Mouse (Mus musculus): ENCODE measurements around the gene Spag4. TPM values are rescaled to one million over a fixed set of nuclear protein-coding genes. Genes with fewer than 3 reads are reported as not detected.

Spag4 gene
- 2.1 and 2.3 TPM in 2 replicates for polyA plus RNA-seq (2015; fragmentation: Nextera tagmentation; extraction: Ambion mirVana)

DNA sequence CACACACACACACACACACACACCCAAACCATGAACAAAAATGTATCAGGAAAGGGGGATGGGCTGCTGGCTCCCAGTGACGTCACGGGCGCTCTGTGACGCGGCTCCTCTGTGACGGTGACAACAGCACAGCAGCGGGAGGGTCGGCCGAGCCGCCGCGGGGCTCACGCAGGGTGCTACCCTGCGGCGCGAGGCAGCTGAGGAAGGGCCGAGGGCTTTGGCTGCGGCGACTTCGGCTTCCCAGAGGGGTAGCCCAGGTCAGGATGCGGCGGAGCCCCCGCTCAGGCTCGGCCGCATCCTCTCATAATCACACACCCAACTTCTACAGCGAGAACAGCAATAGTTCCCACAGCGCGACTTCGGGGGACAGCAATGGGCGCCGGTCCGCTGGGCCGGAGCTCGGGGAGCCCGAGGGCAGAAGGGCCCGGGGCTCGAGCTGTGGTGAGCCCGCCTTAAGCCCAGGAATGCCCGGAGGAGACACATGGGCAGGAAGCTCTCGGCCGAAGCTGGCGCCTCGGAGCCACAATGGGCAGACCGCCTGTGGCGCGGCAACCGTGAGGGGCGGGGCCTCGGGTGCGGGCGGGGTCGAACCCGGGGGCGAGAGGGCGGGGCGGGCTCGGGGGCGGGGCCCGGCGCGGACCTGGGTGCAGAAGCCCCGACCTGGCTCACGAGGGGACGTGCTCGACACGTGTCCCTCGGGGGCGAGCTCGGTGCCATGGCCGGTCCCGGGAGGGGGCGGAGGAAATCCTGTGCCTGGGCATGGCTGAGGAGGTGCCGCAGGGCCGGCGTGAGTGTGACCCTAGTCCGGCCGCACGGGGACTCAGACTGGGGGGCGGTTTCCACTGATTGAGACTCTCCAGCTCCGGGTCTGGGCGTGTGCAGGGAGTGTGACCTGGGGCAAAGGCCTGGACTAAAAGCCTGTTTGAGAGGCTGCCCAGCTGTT, at the start of gene Spag4:
Gene Spag4 (plus strand): TSS at position 77 of the 943 bp plus-strand sequence.
- H3K36me3 ChIP-seq = peaks cover 25% of the 10 kb centered on the region
- H3K9ac ChIP-seq = peak within 1 kb of the TSS; percentile 86
- under 1% methylated on average over 78 of the region's 81 CpGs for WGBS
- no peaks in the 10 kb centered on the region for H3K9me3 ChIP-seq
- H3K27ac ChIP-seq (replicated peaks) = peak within 1 kb of the TSS; percentile 78
- peak within 1 kb of the TSS; percentile 95 for H3K4me2 ChIP-seq
- ATAC-seq (ENCODE audit: extremely low read depth, insufficient number of reproducible peaks, low FRiP score, low TSS enrichment) = peak; percentile 79
- H3K4me3 ChIP-seq = peak within 1 kb of the TSS; percentile 74
- H3K4me1 ChIP-seq = peaks cover 13% of the 10 kb centered on the region
- no peaks in the 10 kb centered on the region for H3K27me3 ChIP-seq (replicated peaks)

GRCm38 (mm10) chr2:156018106-156018505, 46.9 kb upstream of the Spag4 start:
- Histone ChIP-seq H3K4me2 (no peak overlapping the region), H3K27me3 (replicated peaks) (no peaks in the 10 kb centered on the region), H3K36me3 (peaks cover 68% of the 10 kb centered on the region), H3K27ac (replicated peaks) (no peak overlapping the region), H3K9me3 (no peaks in the 10 kb centered on the region), H3K4me3 (no peak overlapping the region), H3K4me1 (no peaks in the 10 kb centered on the region), H3K9ac (no peak overlapping the region)
- no peak for ATAC-seq (ENCODE audit: extremely low read depth, insufficient number of reproducible peaks, low FRiP score, low TSS enrichment)
- WGBS = 88% methylated on average over 3 of the region's 3 CpGs

- Histone ChIP-seq H3K27me3 (replicated peaks) (no peaks in the 10 kb centered on the region), H3K9ac (no peak overlapping the region), H3K4me3 (no peak overlapping the region), H3K36me3 (peaks cover 37% of the 10 kb centered on the region), H3K4me2 (no peak overlapping the region), H3K27ac (replicated peaks) (no peak overlapping the region), H3K9me3 (no peaks in the 10 kb centered on the region), H3K4me1 (no peaks in the 10 kb centered on the region)
- ATAC-seq (ENCODE audit: extremely low read depth, insufficient number of reproducible peaks, low FRiP score, low TSS enrichment) = no peak
- WGBS = 60% methylated on average over 8 of the region's 8 CpGs
These were observed 43.8 kb upstream of the Spag4 start for GRCm38 (mm10) chr2:156021219-156021618.

GRCm38 (mm10) chr2:156021765-156022164, 43.2 kb upstream of the Spag4 start:
- 81% methylated on average over 2 of the region's 2 CpGs for WGBS

DNA sequence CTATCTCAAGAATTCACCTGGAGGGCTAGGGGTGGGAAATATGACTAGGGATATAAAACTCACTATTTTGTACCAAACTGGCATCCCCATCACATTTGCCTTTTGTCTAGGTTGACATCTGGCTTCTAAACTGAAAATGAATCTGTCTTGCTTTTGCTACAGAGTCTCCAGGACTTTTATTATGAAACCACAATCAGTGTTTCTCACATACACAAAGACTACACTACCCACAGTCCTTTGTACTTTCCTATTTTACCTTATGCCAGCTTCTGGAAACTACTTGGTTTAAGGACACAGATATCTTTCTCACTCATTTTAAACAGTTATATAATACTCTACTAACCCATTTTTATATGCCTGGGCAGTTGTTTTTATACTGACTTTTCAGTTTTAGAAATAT, 39.5 kb upstream of the Spag4 start:
- Histone ChIP-seq H3K4me3 (no peak overlapping the region), H3K9me3 (no peaks in the 10 kb centered on the region), H3K36me3 (no peaks in the 10 kb centered on the region), H3K4me2 (no peak overlapping the region), H3K9ac (no peak overlapping the region), H3K4me1 (no peaks in the 10 kb centered on the region), H3K27me3 (replicated peaks) (no peaks in the 10 kb centered on the region), H3K27ac (replicated peaks) (no peak overlapping the region)
- no peak for ATAC-seq (ENCODE audit: extremely low read depth, insufficient number of reproducible peaks, low FRiP score, low TSS enrichment)

More at GRCm38 (mm10) chr2:156021765-156022164, 43.2 kb upstream of the Spag4 start:
- Histone ChIP-seq H3K27me3 (replicated peaks) (no peaks in the 10 kb centered on the region), H3K4me1 (no peaks in the 10 kb centered on the region), H3K9me3 (no peaks in the 10 kb centered on the region), H3K36me3 (peaks cover 32% of the 10 kb centered on the region), H3K4me2 (no peak overlapping the region), H3K4me3 (no peak overlapping the region), H3K9ac (no peak overlapping the region), H3K27ac (replicated peaks) (no peak overlapping the region)
- no peak for ATAC-seq (ENCODE audit: extremely low read depth, insufficient number of reproducible peaks, low FRiP score, low TSS enrichment)

DNA sequence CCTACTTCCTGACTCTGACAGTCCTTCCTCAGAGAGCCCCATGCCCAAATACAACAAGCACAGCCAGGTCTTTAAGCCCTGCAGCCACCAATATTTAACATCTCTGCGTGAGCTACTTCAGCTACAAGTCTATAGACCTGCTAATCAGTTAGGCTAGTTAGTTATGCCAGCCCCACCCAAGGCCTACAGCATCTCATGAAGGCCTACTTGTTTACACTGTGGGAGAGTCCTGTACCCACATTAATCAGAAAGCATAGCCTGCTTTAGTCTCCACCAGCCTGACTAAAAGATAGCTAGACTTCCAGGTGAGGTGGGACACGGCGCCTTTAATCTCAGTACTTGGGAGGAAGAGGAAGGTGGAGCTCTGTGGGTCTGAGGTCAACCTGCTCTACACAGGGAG, 25.6 kb upstream of the Spag4 start:
- 88% methylated on average over 3 of the region's 3 CpGs for WGBS
- Histone ChIP-seq H3K36me3 (no peaks in the 10 kb centered on the region), H3K9me3 (no peaks in the 10 kb centered on the region), H3K27me3 (replicated peaks) (0 out of 2 replicates have a peak, but pooled peaks cover 9% of the 10 kb centered on the region), H3K4me1 (no peaks in the 10 kb centered on the region), H3K4me2 (no peak overlapping the region), H3K9ac (no peak overlapping the region), H3K4me3 (no peak overlapping the region), H3K27ac (replicated peaks) (no peak overlapping the region)
- no peak for ATAC-seq (ENCODE audit: extremely low read depth, insufficient number of reproducible peaks, low FRiP score, low TSS enrichment)

DNA sequence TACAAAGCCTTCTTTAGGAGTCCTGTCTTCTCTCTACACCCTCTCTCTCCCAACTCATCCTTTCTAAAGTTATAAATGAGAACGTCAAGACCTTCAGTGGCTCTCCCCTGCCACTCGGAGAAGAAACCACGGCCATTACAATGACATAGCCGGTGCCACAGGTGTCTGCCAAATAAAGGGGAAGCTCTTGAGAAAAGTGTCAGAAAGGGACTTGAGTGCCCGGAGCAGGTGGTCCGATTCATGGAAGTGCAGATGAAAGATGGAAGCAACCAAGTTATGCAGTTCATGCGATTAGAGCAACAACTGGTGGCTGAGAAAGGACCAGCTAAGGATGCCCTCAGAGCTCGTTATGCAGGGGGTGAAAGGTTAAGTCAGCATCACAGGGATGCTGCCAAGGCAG, 22.1 kb upstream of the Spag4 start:
- no peak for ATAC-seq (ENCODE audit: extremely low read depth, insufficient number of reproducible peaks, low FRiP score, low TSS enrichment)
- H3K36me3 ChIP-seq = no peaks in the 10 kb centered on the region
- 80% methylated on average over 8 of the region's 8 CpGs for WGBS

GRCm38 (mm10) chr2:156047929-156048328, 17.0 kb upstream of the Spag4 start:
- Histone ChIP-seq H3K36me3 (no peaks in the 10 kb centered on the region), H3K4me3 (peak overlapping the region; percentile 8; the same call in 1 of the 2 replicates), H3K9ac (no peak overlapping the region), H3K4me2 (peak overlapping the region; percentile 48), H3K27ac (replicated peaks) (no peak overlapping the region), H3K27me3 (replicated peaks) (peaks cover 65% of the 10 kb centered on the region), H3K4me1 (no peaks in the 10 kb centered on the region; the same call in 1 of the 2 replicates), H3K9me3 (no peaks in the 10 kb centered on the region)
- ATAC-seq (ENCODE audit: extremely low read depth, insufficient number of reproducible peaks, low FRiP score, low TSS enrichment) = no peak
- WGBS = 5% methylated on average over 19 of the region's 19 CpGs

More for the DNA sequence above, 22.1 kb upstream of the Spag4 start:
- no peak overlapping the region for H3K9ac ChIP-seq
- peaks cover 28% of the 10 kb centered on the region for H3K27me3 ChIP-seq (replicated peaks)
- H3K27ac ChIP-seq (replicated peaks) = no peak overlapping the region
- H3K9me3 ChIP-seq = no peaks in the 10 kb centered on the region
- no peak overlapping the region for H3K4me3 ChIP-seq
- H3K4me2 ChIP-seq = no peak overlapping the region
- H3K4me1 ChIP-seq = no peaks in the 10 kb centered on the region; the same call in 1 of the 2 replicates

GRCm38 (mm10) chr2:156052816-156053215, 12.2 kb upstream of the Spag4 start, which contains the start of gene Fer1l4:
Gene Fer1l4 (minus strand): TSS chr2:156052947.
- WGBS = 78% methylated on average over 9 of the region's 9 CpGs
- Histone ChIP-seq H3K27ac (replicated peaks) (no peak within 1 kb of the TSS), H3K36me3 (no peaks in the 10 kb centered on the region), H3K4me1 (no peaks in the 10 kb centered on the region; the same call in 1 of the 2 replicates), H3K9ac (no peak within 1 kb of the TSS), H3K27me3 (replicated peaks) (peaks cover 38% of the 10 kb centered on the region), H3K4me2 (no peak within 1 kb of the TSS), H3K9me3 (no peaks in the 10 kb centered on the region), H3K4me3 (no peak within 1 kb of the TSS)
- no peak for ATAC-seq (ENCODE audit: extremely low read depth, insufficient number of reproducible peaks, low FRiP score, low TSS enrichment)

GRCm38 (mm10) chr2:156066126-156066525, 1.2 kb downstream of the Spag4 start:
- H3K36me3 ChIP-seq = peaks cover 33% of the 10 kb centered on the region
- H3K27me3 ChIP-seq (replicated peaks) = no peaks in the 10 kb centered on the region
- H3K27ac ChIP-seq (replicated peaks) = no peak overlapping the region
- peak overlapping the region; percentile 95 for H3K4me2 ChIP-seq
- H3K9me3 ChIP-seq = no peaks in the 10 kb centered on the region
- peak overlapping the region; percentile 74 for H3K4me3 ChIP-seq
- H3K9ac ChIP-seq = peak overlapping the region; percentile 86
- 33% methylated on average over 10 of the region's 10 CpGs for WGBS
- H3K4me1 ChIP-seq = peaks cover 13% of the 10 kb centered on the region
- 0 out of 2 replicates have a peak, but pooled peaks have one; percentile 7 for ATAC-seq (ENCODE audit: extremely low read depth, insufficient number of reproducible peaks, low FRiP score, low TSS enrichment)

GRCm38 (mm10) chr2:156067916-156068315, 2.9 kb downstream of the Spag4 start:
- H3K9me3 ChIP-seq = no peaks in the 10 kb centered on the region
- H3K27ac ChIP-seq (replicated peaks) = no peak overlapping the region
- no peaks in the 10 kb centered on the region for H3K27me3 ChIP-seq (replicated peaks)
- peaks cover 13% of the 10 kb centered on the region for H3K4me1 ChIP-seq
- no peak for ATAC-seq (ENCODE audit: extremely low read depth, insufficient number of reproducible peaks, low FRiP score, low TSS enrichment)
- no peak overlapping the region for H3K4me2 ChIP-seq
- H3K4me3 ChIP-seq = no peak overlapping the region
- WGBS = 86% methylated on average over 10 of the region's 10 CpGs
- H3K9ac ChIP-seq = no peak overlapping the region
- peaks cover 50% of the 10 kb centered on the region for H3K36me3 ChIP-seq
